ENCODE assay signal across 16 mouse cellular contexts in genomic region chr16:22996951-22997350, GRCm38 (mm10). TPM values are rescaled to one million over a fixed set of nuclear protein-coding genes. Genes with fewer than 3 reads are reported as not detected.
A peak's percentile ranks its signal among the peaks of the same experiment; 100 is the strongest.
DNase-seq lines count a peak whose midpoint lies in the region; ATAC-seq and TF ChIP-seq lines count a peak whose summit lies in the region.
"Not testable (repeated sequence)": the region's sequence is repeated elsewhere in the genome, so short reads cannot be mapped to it uniquely, and the experiment has no call there.
"Had no signal": no experiment of that assay in that cellular context is flagged by ENCODE, and none has a peak within 500 bp of the region (broad histone marks: within the 10 kb centered on the region; RNA-seq: fewer than 3 reads in every experiment).

No protein-coding gene starts in this region.

- H3K9me3 ChIP-seq in intestine, postnatal 0 days (ENCODE audit: control insufficient read depth) = not testable (repeated sequence)

- 0 out of 2 replicates have a peak, but pooled peaks have one; percentile 28 for ATAC-seq in intestine, postnatal 0 days

- H3K36me3 ChIP-seq in intestine, postnatal 0 days (ENCODE audit: control insufficient read depth, insufficient read depth) = not testable (repeated sequence)

- H3K27me3 ChIP-seq in intestine, postnatal 0 days (replicated peaks; ENCODE audit: control insufficient read depth, insufficient read depth, low read length) = not testable (repeated sequence)

- H3K4me3 ChIP-seq in intestine, postnatal 0 days (ENCODE audit: low read depth, low read length) = not testable (repeated sequence)

- not testable (repeated sequence) for H3K27ac ChIP-seq in intestine, postnatal 0 days (ENCODE audit: low read depth, low read length)

- H3K4me1 ChIP-seq in intestine, postnatal 0 days (replicated peaks; ENCODE audit: control insufficient read depth, insufficient read depth, low read length) = not testable (repeated sequence)

- H3K4me2 ChIP-seq in intestine, postnatal 0 days (replicated peaks; ENCODE audit: low read depth) = not testable (repeated sequence)

- not testable (repeated sequence) for TF ChIP-seq CTCF in intestine, postnatal 0 days (IDR thresholded peaks at IDR 0.05; ENCODE audit: low read depth)

- WGBS in intestine, postnatal 0 days = 70% methylated on average over 3 of the region's 3 CpGs

- DNase-seq in adrenal gland, adult 2 months = peak; percentile 53
- DNase-seq in adrenal gland, postnatal 10 days = peak; percentile 16
- DNase-seq in adrenal gland, postnatal 36 days = peak; percentile 7 to 34

- not testable (repeated sequence) for H3K9ac ChIP-seq in intestine, postnatal 0 days (ENCODE audit: low read depth, low read length)

RNA-seq across cellular contexts. Expression of gene Kng2, which starts 32.3 kb away (rescaled TPM):
- 1 to 10 TPM; 5.7 to 9.1 TPM for total RNA-seq in adrenal gland, adult 2 months (2021)
- 1.3 and 1.5 TPM in 2 replicates for polyA plus RNA-seq in adrenal gland, adult 2 months (2012; rRNA removed)
- total RNA-seq in adrenal gland, postnatal 10 days (2021) = 10 to 100 TPM; 27.4 to 62.7 TPM
- total RNA-seq in adrenal gland, postnatal 36 days (2021) = 1 to 10 TPM; 3.7 to 9.0 TPM
- polyA plus RNA-seq in intestine, postnatal 0 days (2015; fragmentation: Nextera tagmentation; extraction: Ambion mirVana) = 1.1 and 1.4 TPM in 2 replicates
- total RNA-seq: common myeloid progenitor, adult 5-6 weeks; MEL had no signal
- polyA plus RNA-seq: C2C12; embryonic facial prominence, embryonic 11.5 days; erythroblast, embryonic 14.5 days; forebrain, embryonic 10.5 days; forebrain, embryonic 12.5 days; forebrain, embryonic 16.5 days; frontal cortex, adult 2 months had no signal

RNA-seq across cellular contexts. Expression of gene Hrg, which starts 46.1 kb away (rescaled TPM):
- total RNA-seq in adrenal gland, adult 2 months (2021) = 1 to 10 TPM in 1 of 2 experiments, not detected in 1; 4.3 TPM
- 0.15 and 0.44 TPM in 2 replicates for polyA plus RNA-seq in adrenal gland, adult 2 months (2012; rRNA removed)
- total RNA-seq in adrenal gland, postnatal 10 days (2021) = 100 to 1,000 TPM in 1 of 2 experiments, 10 to 100 TPM in 1; 96.2 to 217 TPM
- total RNA-seq in adrenal gland, postnatal 36 days (2021) = under 1 TPM; 0.30 to 0.69 TPM
- not detected in 2 replicates for polyA plus RNA-seq in intestine, postnatal 0 days (2015; fragmentation: Nextera tagmentation; extraction: Ambion mirVana)
- total RNA-seq: common myeloid progenitor, adult 5-6 weeks; ES-E14; MEL had no signal
- polyA plus RNA-seq: C2C12; embryonic facial prominence, embryonic 11.5 days; embryonic facial prominence, embryonic 13.5 days; erythroblast, embryonic 14.5 days; forebrain, embryonic 10.5 days; forebrain, embryonic 12.5 days; forebrain, embryonic 14.5 days; forebrain, embryonic 16.5 days; frontal cortex, adult 2 months had no signal

Comparison
In these comparisons a context has a peak if more than half of its experiments do, and no peak if none do; other contexts are left out.
1. RNA of gene Hrg, which starts 46.1 kb away (total RNA-seq): 96.2 to 217 TPM in adrenal gland, postnatal 10 days; 4.3 TPM in adrenal gland, adult 2 months and 0.30 to 0.69 TPM in adrenal gland, postnatal 36 days; every median in the first group is over 10 times any median in the second.
2. Peak in every context shown above with its lines, with median percentiles within 50 percentile points of each other: DNase-seq.